Mouse (Mus musculus): ENCODE data around the gene Tmc4. TPM values are rescaled to one million over a fixed set of nuclear protein-coding genes. Genes with fewer than 3 reads are reported as not detected.

Gene Tmc4
- polyA plus RNA-seq, 1 experiment from 2014 or later, result 6.7 TPM

- Histone ChIP-seq H3K4me3 (peak overlapping the region; percentile 79; the same call in 1 of the 2 replicates), H3K27ac (no peak overlapping the region), H3K36me3 (peaks cover 24% of the 10 kb centered on the region), H3K4me2 (replicated peaks) (no peak overlapping the region), H3K9ac (no peak overlapping the region), H3K9me3 (replicated peaks) (no peaks in the 10 kb centered on the region), H3K27me3 (no peaks in the 10 kb centered on the region), H3K4me1 (peaks cover 12% of the 10 kb centered on the region)
- peak; percentile 42 for ATAC-seq (ENCODE audit: low FRiP score)
- 40% methylated on average over 6 of the region's 6 CpGs for WGBS
These were observed 60.7 kb downstream of the Tmc4 start for GRCm38 (mm10) chr7:3616389-3617241.

- H3K36me3 ChIP-seq, result peaks cover 20% of the 10 kb centered on the region
- no peak within 1 kb of the TSS for H3K27ac ChIP-seq
- 80% methylated on average over 4 of the region's 4 CpGs for WGBS
- no peak for ATAC-seq (ENCODE audit: low FRiP score)
- no peaks in the 10 kb centered on the region for H3K9me3 ChIP-seq (replicated peaks)
- H3K4me1 ChIP-seq, result peaks cover 12% of the 10 kb centered on the region
- no peaks in the 10 kb centered on the region for H3K27me3 ChIP-seq
- H3K4me2 ChIP-seq (replicated peaks), result no peak within 1 kb of the TSS
- H3K9ac ChIP-seq, result no peak within 1 kb of the TSS
- peak within 1 kb of the TSS; percentile 79; the same call in 1 of the 2 replicates for H3K4me3 ChIP-seq
These were observed 61.3 kb downstream of the Tmc4 start, which contains the start of gene Oscar for GRCm38 (mm10) chr7:3616057-3616388. Gene Oscar (minus strand): TSS chr7:3616157.

Small RNA genes within 50 kb of the gene (microRNA-seq; reads per million reads assigned to microRNA genes)
- gene Mir3572, result 2.4 reads per million

Other genes with a start within 250 kb of the Tmc4 start
- gene Tarm1, start 174.9 kb downstream of the Tmc4 start, polyA plus RNA-seq (2016; fragmentation: Nextera tagmentation; extraction: Ambion mirVana), result not detected in 2 replicates
- gene Oscar, start 61.4 kb downstream of the Tmc4 start, polyA plus RNA-seq (2016; fragmentation: Nextera tagmentation; extraction: Ambion mirVana), result 0.21 and 0.27 TPM in 2 replicates
- 267 and 378 TPM in 2 replicates for gene Ndufa3, start 60.2 kb downstream of the Tmc4 start, polyA plus RNA-seq (2016; fragmentation: Nextera tagmentation; extraction: Ambion mirVana)
- 38.1 and 45.0 TPM in 2 replicates for gene Tfpt, start 47.6 kb downstream of the Tmc4 start, polyA plus RNA-seq (2016; fragmentation: Nextera tagmentation; extraction: Ambion mirVana)
- gene Prpf31, start 47.6 kb downstream of the Tmc4 start, polyA plus RNA-seq (2016; fragmentation: Nextera tagmentation; extraction: Ambion mirVana), result 114 and 115 TPM in 2 replicates
- 58.1 and 59.3 TPM in 2 replicates for gene Cnot3, start 32.3 kb downstream of the Tmc4 start, polyA plus RNA-seq (2016; fragmentation: Nextera tagmentation; extraction: Ambion mirVana)
- 20.7 and 21.4 TPM in 2 replicates for gene Leng1, start 11.7 kb downstream of the Tmc4 start, polyA plus RNA-seq (2016; fragmentation: Nextera tagmentation; extraction: Ambion mirVana)
- 217 and 228 TPM in 2 replicates for gene Tsen34, start 15.3 kb upstream of the Tmc4 start, polyA plus RNA-seq (2016; fragmentation: Nextera tagmentation; extraction: Ambion mirVana)
- gene Mboat7, start 16.0 kb upstream of the Tmc4 start, polyA plus RNA-seq (2016; fragmentation: Nextera tagmentation; extraction: Ambion mirVana), result 50.8 and 57.4 TPM in 2 replicates
- gene Rps9, start 26.4 kb upstream of the Tmc4 start, polyA plus RNA-seq (2016; fragmentation: Nextera tagmentation; extraction: Ambion mirVana), result 989 and 1,031 TPM in 2 replicates
- gene Pirb, start 42.8 kb upstream of the Tmc4 start, polyA plus RNA-seq (2016; fragmentation: Nextera tagmentation; extraction: Ambion mirVana), result 0.19 and 0.30 TPM in 2 replicates
- not detected in 2 replicates for gene Gm15448, start 148.1 kb upstream of the Tmc4 start, polyA plus RNA-seq (2016; fragmentation: Nextera tagmentation; extraction: Ambion mirVana)
- gene Pira2, start 167.5 kb upstream of the Tmc4 start, polyA plus RNA-seq (2016; fragmentation: Nextera tagmentation; extraction: Ambion mirVana), result 0.10 TPM in 1 of 2 replicates, not detected in the other
- gene Gm14548, start 220.6 kb upstream of the Tmc4 start, polyA plus RNA-seq (2016; fragmentation: Nextera tagmentation; extraction: Ambion mirVana), result not detected in 2 replicates
- gene Lilra6, start 237.9 kb upstream of the Tmc4 start, polyA plus RNA-seq (2016; fragmentation: Nextera tagmentation; extraction: Ambion mirVana), result not detected in 2 replicates